Mouse (Mus musculus) cerebellum, adult 2 months (tissue): ENCODE data around the gene Olfml3.

Source experiments
- CTCF ChIP-seq: fragments of 200-500 bp; IDR thresholded peaks from 2 replicates; pipeline ENCODE4 v1.5.1; 2011; ENCODE audit warnings: low read depth, mild to moderate bottlenecking, control low read depth, low read length, moderate library complexity, borderline replicate concordance; ENCODE audit not compliant: insufficient read depth
- POLR2A ChIP-seq: fragments of 200-500 bp; IDR thresholded peaks from 2 replicates; pipeline ENCODE4 v1.6.1; 2011; ENCODE audit warnings: low read length, control low read depth, borderline replicate concordance; ENCODE audit not compliant: insufficient read depth

- no peak for TF ChIP-seq CTCF
- no peak for TF ChIP-seq POLR2A
Observed at GRCm38 (mm10) chr3:103751558-103751957, 13.8 kb upstream of the Olfml3 start.
